Mouse (Mus musculus) stomach, postnatal 0 days (tissue): Measurements from ENCODE around the gene Oxgr1.

ENCODE experiments used
- CTCF ChIP-seq: IDR thresholded peaks from 2 replicates; pipeline ENCODE4 v1.5.1; 2016; ENCODE audit warnings: antibody characterized with exemption, low read depth, mild to moderate bottlenecking, moderate library complexity
- EP300 ChIP-seq: optimal IDR thresholded peaks from 2 replicates; pipeline ENCODE3; 2016; ENCODE audit warnings: antibody characterized with exemption

DNA sequence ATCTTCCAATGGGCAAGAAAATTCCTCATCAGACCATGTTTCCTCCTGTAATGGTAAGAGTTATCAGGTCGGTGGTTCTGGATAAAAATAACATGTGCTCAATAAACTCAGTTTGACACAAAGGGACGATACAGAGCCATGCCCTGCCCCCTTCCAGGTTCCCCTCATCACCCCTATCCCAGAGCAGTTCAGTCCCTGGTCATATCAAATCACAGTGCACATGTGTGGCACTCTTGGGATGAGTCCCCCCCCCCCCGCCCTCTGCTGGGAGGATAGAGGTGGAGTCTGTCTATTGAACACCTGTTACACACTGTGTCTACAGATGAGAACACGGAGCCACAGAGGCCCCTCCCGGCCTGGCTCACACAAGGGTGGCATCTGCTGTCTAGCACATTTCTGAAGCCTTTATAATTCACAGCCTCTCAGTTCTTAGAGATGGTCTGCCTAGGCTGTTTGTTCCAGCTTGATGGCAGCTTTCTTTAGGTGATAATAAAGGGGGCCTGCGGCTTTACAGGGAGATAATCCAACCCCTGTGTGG, 61.5 kb downstream of the Oxgr1 start:
- TF ChIP-seq CTCF (no peak), EP300 (no peak)
